Mouse (Mus musculus) C2C12 (cell line): ENCODE measurements at regions not wholly inside any gene's neighbourhood (a gene's known extent, or its start where the extent isn't known, plus 50 kb on each side); places are given as distances from the start of the nearest gene placed in this dataset.

Source experiments
- CEBPB ChIP-seq: IDR thresholded peaks from one replicate; pipeline ENCODE4 v1.6.1; 2011; ENCODE audit warnings: low read depth, mild to moderate bottlenecking, control low read depth, moderate library complexity
- CTCF ChIP-seq: IDR thresholded peaks from one replicate; pipeline ENCODE4 v1.5.1; 2011; ENCODE audit not compliant: control insufficient read depth, insufficient read depth, insufficient read length
- FOSL1 ChIP-seq: IDR thresholded peaks from one replicate; pipeline ENCODE4 v1.8.0; 2011; ENCODE audit warnings: mild to moderate bottlenecking, low read length; ENCODE audit not compliant: poor library complexity, insufficient read depth, severe bottlenecking
- MAX ChIP-seq: IDR thresholded peaks from one replicate; pipeline ENCODE4 v1.6.1; 2011; ENCODE audit warnings: mild to moderate bottlenecking, control low read depth
- MYOD1 ChIP-seq: IDR thresholded peaks from one replicate; pipeline ENCODE4 v1.6.1; 2011; ENCODE audit warnings: low read depth; ENCODE audit not compliant: control insufficient read depth, insufficient read length
- MYOG ChIP-seq: IDR thresholded peaks from one replicate; pipeline ENCODE4 v1.6.1; 2011; ENCODE audit not compliant: control insufficient read depth, insufficient read length; ENCODE audit errors: extremely low read depth

GRCm38 (mm10) chr15:42801217-42801616 is 2667.1 kb downstream of the 9330182O14Rik start:
- TF ChIP-seq CTCF = no peak
- TF ChIP-seq FOSL1 = no peak
- no peak for TF ChIP-seq MYOG
- no peak for TF ChIP-seq MYOD1
- TF ChIP-seq MAX = no peak
- TF ChIP-seq CEBPB = no peak
